Mouse (Mus musculus) ES-Bruce4 (cell line): ENCODE results near the gene Zdhhc7.

Source experiments
- CTCF ChIP-seq: IDR thresholded peaks from one replicate; pipeline ENCODE4 v1.8.1; 2011; ENCODE audit warnings: low read depth, low read length
- POLR2A ChIP-seq: IDR thresholded peaks from one replicate; pipeline ENCODE4 v1.8.1; 2011; ENCODE audit warnings: low read length; ENCODE audit not compliant: insufficient read depth

GRCm38 (mm10) chr8:120101068-120101972 is at the start of gene Zdhhc7:
- TF ChIP-seq CTCF (no peak), POLR2A (no peak)
